Mouse (Mus musculus) limb, embryonic 14.5 days (tissue): ENCODE results near the gene Gpr84. TPM values are rescaled to one million over a fixed set of nuclear protein-coding genes. Genes with fewer than 3 reads are reported as not detected.
A peak's percentile ranks its signal among the peaks of the same experiment; 100 is the strongest.
"Not testable (repeated sequence)": the region's sequence is repeated elsewhere in the genome, so short reads cannot be mapped to it uniquely, and the experiment has no call there.

Experiments used
- ATAC-seq: fragments of 200-750 bp; cut with Nextera tagmentation; 2 replicates; pipeline ENCODE4 v1.8.0; 2017; ENCODE audit warnings: low read depth, moderate number of reproducible peaks, moderate TSS enrichment; ENCODE audit not compliant: low FRiP score
- DNase-seq: peaks from one replicate; pipeline ENCODE4 v3.0.0-alpha.2; 2015; ENCODE audit warnings: low spot score
- H3K27ac ChIP-seq: fragments of 300-500 bp; sonication (generic); replicated peaks from 2 replicates; pipeline ENCODE4 v1.5.1; 2014; ENCODE audit warnings: low read depth, mild to moderate bottlenecking, low read length, moderate library complexity, mixed read lengths
- H3K27me3 ChIP-seq: fragments of 300-500 bp; sonication (generic); 2 replicates; pipeline ENCODE4 v1.6.1; 2014; ENCODE audit warnings: low read length, mixed read lengths; ENCODE audit not compliant: control insufficient read depth, insufficient read depth
- H3K36me3 ChIP-seq: fragments of 300-500 bp; sonication (generic); 2 replicates; pipeline ENCODE4 v1.6.1; 2014; ENCODE audit warnings: mild to moderate bottlenecking, low read length, moderate library complexity, mixed read lengths; ENCODE audit not compliant: control insufficient read depth, insufficient read depth
- H3K4me1 ChIP-seq: fragments of 300-500 bp; sonication (generic); 2 replicates; pipeline ENCODE4 v1.6.1; 2014; ENCODE audit warnings: antibody characterized with exemption, low read length, mixed read lengths; ENCODE audit not compliant: control insufficient read depth, insufficient read depth
- H3K4me2 ChIP-seq: fragments of 300-500 bp; sonication (generic); replicated peaks from 2 replicates; pipeline ENCODE4 v1.6.1; 2014; ENCODE audit warnings: low read depth, mild to moderate bottlenecking, low read length, moderate library complexity; ENCODE audit not compliant: severe bottlenecking
- H3K4me3 ChIP-seq: fragments of 300-500 bp; sonication (generic); replicated peaks from 2 replicates; pipeline ENCODE4 v1.5.1; 2014; ENCODE audit warnings: low read length
- H3K9ac ChIP-seq: fragments of 300-500 bp; sonication (generic); 2 replicates; pipeline ENCODE4 v1.6.1; 2014; ENCODE audit warnings: mild to moderate bottlenecking, low read depth, low read length, moderate library complexity; ENCODE audit not compliant: severe bottlenecking
- H3K9me3 ChIP-seq: fragments of 300-500 bp; sonication (generic); 2 replicates; pipeline ENCODE4 v1.6.1; 2016; ENCODE audit warnings: low read length; ENCODE audit not compliant: control insufficient read depth
- POLR2A ChIP-seq: fragments of 200-500 bp; IDR thresholded peaks from 2 replicates; pipeline ENCODE4 v1.8.0; 2012; ENCODE audit warnings: inconsistent platforms, mild to moderate bottlenecking, moderate library complexity, borderline replicate concordance; ENCODE audit not compliant: insufficient read depth, insufficient read length; ENCODE audit errors: extremely low read depth
- WGBS: fragments of 180-500 bp; shearing (Covaris S2); extraction: QIAGEN DNeasy Blood & Tissue Kit; methylation state at CpG from one replicate; pipeline ENCODE4 v1.1.7; 2014; 5-methylcytosine and 5-hydroxymethylcytosine counted together
- polyA plus RNA-seq, 2 experiments: library from polyadenylated mRNA; depleted of rRNA in 1 of 2; stranded (reverse) in 1 of 2; unstranded in 1 of 2; fragments of >200 nt; fragmentation: Nextera tagmentation in 1 of 2; extraction: Ambion mirVana in 1 of 2; gene quantifications; 2 replicates each; pipeline versions ENCODE4 v1.2.1 to v1.2.3; 2012 to 2014

The Gpr84 gene
- polyA plus RNA-seq, 2 experiments: 0.34 to 0.51 TPM

DNA sequence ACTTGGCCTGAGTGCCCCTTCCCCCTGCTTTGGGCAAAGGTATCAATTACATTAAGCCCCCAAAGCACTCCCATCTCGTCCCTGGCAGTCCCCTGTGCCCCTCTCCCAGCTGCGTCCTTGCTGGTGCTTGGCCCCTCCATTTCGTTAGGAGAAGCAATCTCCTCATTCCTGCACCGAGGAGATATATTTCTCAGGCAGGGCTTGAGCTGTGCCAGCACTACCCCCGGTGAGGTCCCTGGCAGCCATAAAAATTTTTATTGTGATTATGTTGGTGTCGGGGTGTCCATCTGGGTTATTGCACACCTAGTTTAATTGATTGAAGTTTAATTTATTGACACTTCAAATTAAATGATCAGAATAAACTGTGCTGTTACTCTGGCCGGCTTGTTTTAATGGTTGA is 32.5 kb downstream of the Gpr84 start:
- no peak overlapping the region for H3K9ac ChIP-seq
- TF ChIP-seq POLR2A: no peak
- no peak overlapping the region for H3K4me3 ChIP-seq
- H3K36me3 ChIP-seq: peaks cover 8% of the 10 kb centered on the region
- WGBS: 25% methylated on average over 7 of the region's 7 CpGs
- no peaks in the 10 kb centered on the region for H3K27me3 ChIP-seq
- DNase-seq (no peak), ATAC-seq (no peak)
- no peak overlapping the region for H3K27ac ChIP-seq
- peaks cover 26% of the 10 kb centered on the region for H3K4me1 ChIP-seq
- no peaks in the 10 kb centered on the region for H3K9me3 ChIP-seq
- no peak overlapping the region for H3K4me2 ChIP-seq

DNA sequence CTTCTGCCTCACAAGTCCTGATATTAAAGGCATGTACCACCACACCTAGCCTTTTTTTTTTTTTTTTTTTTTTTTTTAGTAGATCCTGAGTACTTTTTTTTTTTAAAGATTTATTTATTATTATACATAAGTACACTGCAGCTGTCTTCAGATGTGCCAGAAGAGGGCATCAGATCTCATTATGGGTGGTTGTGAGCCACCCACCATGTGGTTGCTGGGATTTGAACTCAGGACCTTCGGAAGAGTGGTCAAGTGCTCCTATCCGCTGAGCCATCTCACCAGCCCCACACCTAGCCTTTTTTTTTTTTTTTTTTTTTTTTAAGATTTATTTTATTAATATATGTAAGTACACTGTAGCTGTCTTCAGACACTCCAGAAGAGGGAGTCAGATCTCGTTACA is 34.5 kb downstream of the Gpr84 start:
- not testable (repeated sequence) for H3K9ac ChIP-seq, DNase-seq, H3K27ac ChIP-seq, H3K27me3 ChIP-seq, H3K9me3 ChIP-seq, H3K4me2 ChIP-seq, H3K36me3 ChIP-seq, H3K4me3 ChIP-seq, ATAC-seq
- peaks cover 24% of the 10 kb centered on the region for H3K4me1 ChIP-seq
- WGBS: 97% methylated on average over 3 of the region's 3 CpGs

DNA sequence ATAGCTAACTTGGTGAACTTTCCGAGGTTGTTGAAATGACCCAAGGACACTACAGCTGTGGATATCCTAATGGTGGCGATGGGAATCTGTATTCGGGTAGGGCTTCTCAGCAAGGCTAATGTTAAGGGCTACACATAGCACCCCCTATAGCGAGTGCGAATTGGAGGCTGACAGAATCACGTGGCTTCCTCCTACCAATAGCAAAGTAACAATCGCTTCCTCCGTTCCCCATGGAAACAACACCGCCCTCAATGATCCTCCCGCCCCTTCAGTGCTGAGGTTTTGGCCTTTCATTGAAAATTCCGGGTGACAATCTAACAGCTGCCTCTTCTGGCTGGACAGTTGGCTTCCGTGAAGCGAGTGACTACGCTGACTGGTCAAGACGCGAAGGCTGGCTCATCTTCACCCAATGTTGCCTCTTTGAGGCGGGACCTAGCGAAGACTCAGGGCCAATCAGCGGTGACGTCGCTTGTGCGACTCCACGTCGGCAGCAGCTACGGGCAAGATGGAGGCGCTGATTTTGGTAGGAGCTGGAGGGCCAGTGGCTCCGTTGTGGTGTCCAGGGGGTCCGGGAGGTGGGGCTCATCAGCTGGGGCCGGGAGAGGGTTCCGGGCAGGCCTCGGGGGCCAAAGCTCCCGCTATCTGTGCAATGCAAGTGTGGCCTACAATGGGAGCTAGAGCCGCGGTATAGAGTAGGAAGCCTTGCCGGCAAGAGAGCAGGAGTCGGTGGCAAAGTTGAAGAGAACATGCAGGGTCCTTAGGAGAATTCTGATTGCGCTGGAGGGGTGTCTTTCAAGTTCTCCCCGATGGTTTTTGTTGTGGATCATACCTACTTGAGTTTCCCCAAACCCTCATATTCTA is 37.8 kb downstream of the Gpr84 start, which contains the start of gene Copz1:
Gene Copz1, plus strand, starts transcription at position 296 of the 861 bp plus-strand sequence.
- Histone ChIP-seq H3K36me3 (0 out of 2 replicates have a peak, but pooled peaks cover 4% of the 10 kb centered on the region), H3K4me2 (peak within 1 kb of the TSS; percentile 68), H3K4me3 (peak within 1 kb of the TSS; percentile 78), H3K27ac (peak within 1 kb of the TSS; percentile 53), H3K9ac (peak within 1 kb of the TSS; percentile 85), H3K27me3 (no peaks in the 10 kb centered on the region), H3K4me1 (peaks cover 17% of the 10 kb centered on the region), H3K9me3 (no peaks in the 10 kb centered on the region)
- under 1% methylated on average over 38 of the region's 38 CpGs for WGBS
- DNase-seq: peak; percentile 99
- peak; percentile 97 for ATAC-seq
- peak; percentile 79; the same call in 1 of the 2 replicates for TF ChIP-seq POLR2A

DNA sequence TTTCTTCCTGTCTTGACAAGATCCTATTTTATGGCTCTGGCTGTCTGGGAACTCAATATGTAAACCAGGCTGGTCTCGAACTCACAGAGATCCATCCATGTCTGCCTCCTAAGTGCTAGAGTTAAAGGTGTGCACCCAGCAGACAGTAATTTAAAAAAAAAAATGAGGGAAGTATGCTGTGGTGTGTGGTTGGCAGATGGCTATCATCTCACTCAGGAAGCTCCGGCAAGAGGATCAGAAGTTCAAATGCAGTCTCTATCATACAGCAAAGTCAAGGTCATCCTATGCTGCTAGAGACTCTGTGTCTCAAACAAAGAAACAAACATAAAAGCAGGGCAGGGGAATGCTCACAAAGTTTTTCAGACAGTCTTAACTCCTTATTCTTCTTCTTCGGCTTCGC is 41.5 kb downstream of the Gpr84 start:
- ATAC-seq (no peak), DNase-seq (no peak)
- H3K27ac ChIP-seq: no peak overlapping the region
- H3K9me3 ChIP-seq: no peaks in the 10 kb centered on the region
- H3K27me3 ChIP-seq: no peaks in the 10 kb centered on the region
- H3K4me2 ChIP-seq: no peak overlapping the region
- 82% methylated on average over 4 of the region's 4 CpGs for WGBS
- H3K4me1 ChIP-seq: peaks cover 5% of the 10 kb centered on the region
- H3K36me3 ChIP-seq: no peaks in the 10 kb centered on the region
- no peak overlapping the region for H3K9ac ChIP-seq
- no peak for TF ChIP-seq POLR2A
- H3K4me3 ChIP-seq: no peak overlapping the region

DNA sequence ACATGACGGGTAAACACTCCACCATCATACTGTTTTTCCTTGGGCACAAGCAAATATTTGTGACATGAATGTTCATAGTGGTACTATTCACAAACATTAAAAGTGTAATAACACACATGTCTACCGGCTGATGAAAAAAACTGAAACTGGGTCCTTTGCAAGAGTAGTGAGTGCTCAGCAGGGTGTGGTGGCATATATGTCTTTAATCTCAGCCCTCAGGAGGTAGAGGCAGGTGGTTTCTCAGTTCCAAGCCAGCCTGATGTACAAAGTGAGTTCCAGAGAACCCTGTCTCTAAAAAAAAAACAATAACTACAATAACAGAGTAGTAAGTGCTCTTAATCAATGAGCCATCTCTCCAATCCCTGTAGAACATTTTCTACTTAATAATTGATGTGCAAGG is 45.6 kb downstream of the Gpr84 start:
- WGBS: 81% methylated on average over 2 of the region's 2 CpGs
- Histone ChIP-seq H3K9ac (no peak overlapping the region), H3K36me3 (no peaks in the 10 kb centered on the region), H3K27ac (no peak overlapping the region), H3K4me3 (no peak overlapping the region), H3K9me3 (no peaks in the 10 kb centered on the region), H3K4me1 (no peaks in the 10 kb centered on the region), H3K4me2 (no peak overlapping the region), H3K27me3 (no peaks in the 10 kb centered on the region)
- no peak for TF ChIP-seq POLR2A
- DNase-seq: no peak
- ATAC-seq: no peak
